Mouse (Mus musculus) embryonic facial prominence, embryonic 13.5 days (tissue): Measurements from ENCODE around the gene Sbk2. TPM values are rescaled to one million over a fixed set of nuclear protein-coding genes. Genes with fewer than 3 reads are reported as not detected.

Experiments used
- ATAC-seq: fragments of 200-750 bp; cut with Nextera tagmentation; 2 replicates; pipeline ENCODE4 v1.8.0; 2017; ENCODE audit warnings: low read depth; ENCODE audit not compliant: insufficient number of reproducible peaks, insufficient read depth, low FRiP score, low TSS enrichment
- H3K27ac ChIP-seq: fragments of 300-500 bp; sonication (generic); 2 replicates; pipeline ENCODE4 v1.5.1; 2015; ENCODE audit warnings: moderate library complexity, mild to moderate bottlenecking, inconsistent platforms
- H3K27me3 ChIP-seq: fragments of 300-500 bp; sonication (generic); 2 replicates; pipeline ENCODE4 v1.6.1; 2015; ENCODE audit warnings: mild to moderate bottlenecking, inconsistent platforms
- H3K36me3 ChIP-seq: fragments of 300-500 bp; sonication (generic); 2 replicates; pipeline ENCODE4 v1.6.1; 2015; ENCODE audit warnings: mild to moderate bottlenecking, inconsistent platforms
- H3K4me1 ChIP-seq: fragments of 300-500 bp; sonication (generic); 2 replicates; pipeline ENCODE4 v1.6.1; 2015; ENCODE audit warnings: inconsistent platforms
- H3K4me2 ChIP-seq: fragments of 300-500 bp; sonication (generic); 2 replicates; pipeline ENCODE4 v1.6.1; 2015; ENCODE audit warnings: moderate library complexity, mild to moderate bottlenecking, inconsistent platforms
- H3K4me3 ChIP-seq: fragments of 300-500 bp; sonication (generic); 2 replicates; pipeline ENCODE4 v1.5.1; 2015; ENCODE audit warnings: mild to moderate bottlenecking, inconsistent platforms
- H3K9ac ChIP-seq: fragments of 300-500 bp; sonication (generic); 2 replicates; pipeline ENCODE4 v1.6.1; 2015; ENCODE audit warnings: mild to moderate bottlenecking, inconsistent platforms
- H3K9me3 ChIP-seq: fragments of 300-500 bp; sonication (generic); 2 replicates; pipeline ENCODE4 v1.6.1; 2016; ENCODE audit warnings: inconsistent platforms
- WGBS: fragments of 180-500 bp; shearing (Covaris S2); methylation state at CpG from one replicate; pipeline ENCODE4 v1.1.7; 2015; ENCODE audit warnings: mixed read lengths; 5-methylcytosine and 5-hydroxymethylcytosine counted together
- polyA plus RNA-seq: library from polyadenylated mRNA; unstranded; fragments of >200 nt; fragmentation: Nextera tagmentation; extraction: Ambion mirVana; gene quantifications from 2 replicates; pipeline ENCODE4 v1.2.1, GENCODE M21; 2015

Gene Sbk2
- polyA plus RNA-seq, 1 experiment from 2014 or later, result not detected

DNA sequence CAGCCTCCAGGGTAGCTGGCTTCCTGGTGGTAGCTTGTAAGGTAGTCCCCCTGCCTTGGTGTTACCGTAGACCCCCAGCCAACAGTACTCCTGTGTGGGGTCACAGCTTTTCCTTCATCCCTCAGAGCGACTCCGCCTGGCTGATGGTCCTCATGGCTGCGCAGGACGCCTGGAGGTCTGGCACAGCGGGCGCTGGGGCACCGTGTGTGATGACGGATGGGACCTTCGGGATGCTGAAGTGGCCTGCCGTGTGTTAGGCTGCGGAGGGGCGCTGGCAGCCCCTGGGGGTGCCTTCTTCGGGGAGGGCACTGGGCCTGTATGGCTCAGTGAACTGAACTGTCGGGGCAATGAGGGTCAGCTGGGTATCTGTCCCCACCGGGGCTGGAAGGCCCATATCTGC lies 37.4 kb downstream of the Sbk2 start:
- Histone ChIP-seq H3K27ac (no peak overlapping the region), H3K4me1 (peaks cover 47% of the 10 kb centered on the region), H3K4me3 (no peak overlapping the region), H3K9me3 (no peaks in the 10 kb centered on the region), H3K36me3 (no peaks in the 10 kb centered on the region), H3K9ac (no peak overlapping the region), H3K27me3 (no peaks in the 10 kb centered on the region), H3K4me2 (no peak overlapping the region)
- 75% methylated on average over 16 of the region's 16 CpGs for WGBS
- no peak for ATAC-seq

DNA sequence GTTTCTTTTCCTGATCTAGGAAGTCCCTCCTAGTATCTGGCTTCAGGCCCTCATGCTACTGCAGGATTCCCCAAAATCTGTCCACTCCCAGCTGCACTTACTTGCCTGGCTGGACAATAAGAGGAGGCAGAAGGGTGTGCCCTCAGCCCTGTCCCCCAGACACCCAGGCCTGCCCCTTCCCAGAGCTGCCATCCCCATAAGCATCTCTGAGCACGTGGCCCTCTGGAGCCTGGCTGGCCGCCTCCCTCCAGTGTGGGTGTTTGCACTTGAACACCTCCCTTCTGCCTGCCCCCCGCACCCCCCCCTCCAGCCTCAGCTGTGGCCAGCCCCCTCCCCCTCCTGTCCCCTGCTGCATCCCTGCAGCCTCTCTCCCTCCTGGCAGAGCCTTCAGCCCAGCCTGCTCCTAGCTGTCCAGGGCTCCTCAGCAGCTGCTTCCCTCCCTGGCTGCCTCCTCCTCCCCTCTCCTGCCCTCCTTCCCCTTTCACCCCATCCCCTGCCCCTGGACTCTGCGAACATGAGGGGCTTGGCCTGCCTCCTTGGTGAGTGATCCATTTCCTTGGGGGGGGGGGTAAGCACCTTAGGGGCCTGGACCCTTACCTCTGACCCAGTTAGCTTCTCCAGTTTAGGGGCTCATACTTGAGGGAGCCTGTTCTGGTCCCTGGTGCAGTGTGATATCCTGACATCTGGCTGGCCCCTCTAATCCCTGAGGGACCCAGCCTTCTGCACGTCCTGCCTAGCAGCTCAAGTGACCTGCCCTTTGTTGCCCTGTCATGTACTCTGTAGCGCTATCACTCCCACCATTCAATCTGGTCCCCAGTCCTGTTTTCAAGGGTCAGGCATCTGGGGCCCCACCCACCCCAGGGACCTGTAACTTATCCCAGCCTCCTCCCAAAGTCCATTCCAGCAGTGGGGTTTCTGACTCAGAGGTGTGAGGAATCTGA lies 38.5 kb downstream of the Sbk2 start, which contains the start of gene Ssc5d:
Gene Ssc5d (plus strand): TSS at position 345 of the 941 bp plus-strand sequence.
- WGBS, result 9% methylated on average over 6 of the region's 6 CpGs
- Histone ChIP-seq H3K4me2 (peak within 1 kb of the TSS; percentile 80), H3K27ac (peak within 1 kb of the TSS; percentile 90), H3K9me3 (no peaks in the 10 kb centered on the region), H3K27me3 (no peaks in the 10 kb centered on the region), H3K4me1 (peaks cover 56% of the 10 kb centered on the region), H3K36me3 (peaks cover 7% of the 10 kb centered on the region), H3K9ac (peak within 1 kb of the TSS; percentile 72), H3K4me3 (no peak within 1 kb of the TSS)
- no peak for ATAC-seq

DNA sequence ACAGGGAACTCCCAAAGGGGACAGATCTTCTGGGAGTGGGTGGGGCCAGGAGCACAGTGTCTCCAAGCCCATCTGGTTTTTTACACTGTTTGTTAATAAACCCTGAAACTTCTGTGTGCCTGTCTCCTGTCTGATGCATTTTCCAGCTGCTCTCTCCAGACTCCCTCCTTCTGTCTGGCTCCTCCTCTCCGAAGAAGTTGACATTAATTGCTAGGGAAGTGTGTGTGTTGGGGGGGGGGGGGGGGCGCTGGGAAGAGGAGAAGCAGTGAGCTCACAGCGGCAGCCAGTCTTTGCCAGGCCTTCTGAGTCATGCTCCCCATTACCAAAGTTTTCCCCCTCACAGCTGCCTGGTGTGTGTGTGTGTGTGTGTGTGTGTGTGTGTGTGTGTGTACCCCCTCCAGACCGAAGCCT lies 39.3 kb downstream of the Sbk2 start:
- no peak; the same call in 1 of the 2 replicates for ATAC-seq
- Histone ChIP-seq H3K36me3 (peaks cover 15% of the 10 kb centered on the region), H3K9ac (peak overlapping the region; percentile 72), H3K9me3 (no peaks in the 10 kb centered on the region), H3K4me1 (peaks cover 56% of the 10 kb centered on the region), H3K27ac (peak overlapping the region; percentile 90), H3K4me2 (peak overlapping the region; percentile 80), H3K4me3 (no peak overlapping the region), H3K27me3 (no peaks in the 10 kb centered on the region)
- 8% methylated on average over 2 of the region's 4 CpGs for WGBS

DNA sequence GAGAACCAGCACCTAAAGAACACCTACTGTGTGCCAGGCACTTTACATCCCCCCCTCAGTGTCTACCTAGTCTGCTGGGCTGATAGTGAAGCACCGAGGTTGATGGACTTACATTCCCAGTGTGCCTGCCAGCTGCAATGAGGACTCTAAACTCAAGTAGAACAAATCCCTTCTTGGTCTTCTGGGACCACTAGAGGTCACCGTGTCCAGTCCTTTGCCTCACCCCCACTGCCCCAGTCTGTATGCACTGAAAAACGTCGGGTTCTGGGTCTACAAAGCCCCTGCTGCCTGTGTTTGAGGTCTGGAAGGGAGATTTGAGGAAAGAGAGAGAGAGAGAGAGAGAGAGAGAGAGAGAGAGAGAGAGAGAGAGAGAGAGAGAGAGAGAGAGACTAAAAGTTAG lies 39.7 kb downstream of the Sbk2 start:
- 4% methylated on average over 4 of the region's 4 CpGs for WGBS
- peaks cover 19% of the 10 kb centered on the region for H3K36me3 ChIP-seq
- peak overlapping the region; percentile 41; the same call in 1 of the 2 replicates for H3K4me3 ChIP-seq
- H3K27me3 ChIP-seq, result no peaks in the 10 kb centered on the region
- peaks cover 56% of the 10 kb centered on the region for H3K4me1 ChIP-seq
- H3K9ac ChIP-seq, result peak overlapping the region; percentile 72
- H3K27ac ChIP-seq, result peak overlapping the region; percentile 90
- no peak for ATAC-seq
- peak overlapping the region; percentile 80 for H3K4me2 ChIP-seq
- H3K9me3 ChIP-seq, result no peaks in the 10 kb centered on the region

DNA sequence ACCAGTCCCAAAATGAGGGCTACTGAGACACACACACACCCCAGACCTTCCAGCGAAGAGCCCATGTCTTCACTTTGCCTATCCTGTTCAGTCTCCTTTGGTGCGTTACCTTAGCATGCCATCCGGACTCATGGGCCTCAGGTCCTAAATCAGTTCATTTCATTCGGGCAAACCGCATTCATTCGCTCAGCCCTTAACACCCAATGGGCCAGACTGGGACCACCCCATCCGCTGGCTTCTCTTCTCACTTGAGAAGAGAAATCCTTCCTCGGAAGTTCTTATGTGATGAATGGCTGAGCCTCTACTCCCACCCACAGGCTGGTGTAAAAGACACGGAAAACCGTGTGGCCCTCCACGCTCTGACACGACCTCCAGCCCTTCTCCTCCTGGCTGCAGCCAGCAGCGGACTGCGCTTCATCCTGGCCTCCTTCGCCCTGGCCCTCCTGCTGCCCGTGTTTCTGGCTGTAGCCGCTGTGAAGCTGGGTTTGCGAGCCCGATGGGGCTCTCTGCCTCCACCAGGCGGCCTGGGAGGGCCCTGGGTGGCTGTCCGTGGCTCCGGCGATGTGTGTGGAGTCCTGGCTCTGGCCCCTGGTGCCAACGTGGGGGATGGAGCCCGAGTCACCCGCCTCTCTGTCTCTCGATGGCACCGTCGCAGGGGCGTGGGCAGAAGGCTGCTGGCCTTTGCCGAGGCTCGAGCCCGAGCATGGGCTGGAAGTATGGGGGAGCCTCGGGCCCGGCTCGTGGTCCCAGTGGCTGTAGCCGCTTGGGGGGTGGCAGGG lies 40.4 kb downstream of the Sbk2 start:
- H3K9ac ChIP-seq, result peak overlapping the region; percentile 72
- H3K27ac ChIP-seq, result peak overlapping the region; percentile 90
- peaks cover 26% of the 10 kb centered on the region for H3K36me3 ChIP-seq
- WGBS, result 5% methylated on average over 37 of the region's 37 CpGs
- peaks cover 56% of the 10 kb centered on the region for H3K4me1 ChIP-seq
- H3K4me3 ChIP-seq, result peak overlapping the region; percentile 41
- peak overlapping the region; percentile 80 for H3K4me2 ChIP-seq
- no peaks in the 10 kb centered on the region for H3K9me3 ChIP-seq
- H3K27me3 ChIP-seq, result no peaks in the 10 kb centered on the region
- ATAC-seq, result 0 out of 2 replicates have a peak, but pooled peaks have one; percentile 4

DNA sequence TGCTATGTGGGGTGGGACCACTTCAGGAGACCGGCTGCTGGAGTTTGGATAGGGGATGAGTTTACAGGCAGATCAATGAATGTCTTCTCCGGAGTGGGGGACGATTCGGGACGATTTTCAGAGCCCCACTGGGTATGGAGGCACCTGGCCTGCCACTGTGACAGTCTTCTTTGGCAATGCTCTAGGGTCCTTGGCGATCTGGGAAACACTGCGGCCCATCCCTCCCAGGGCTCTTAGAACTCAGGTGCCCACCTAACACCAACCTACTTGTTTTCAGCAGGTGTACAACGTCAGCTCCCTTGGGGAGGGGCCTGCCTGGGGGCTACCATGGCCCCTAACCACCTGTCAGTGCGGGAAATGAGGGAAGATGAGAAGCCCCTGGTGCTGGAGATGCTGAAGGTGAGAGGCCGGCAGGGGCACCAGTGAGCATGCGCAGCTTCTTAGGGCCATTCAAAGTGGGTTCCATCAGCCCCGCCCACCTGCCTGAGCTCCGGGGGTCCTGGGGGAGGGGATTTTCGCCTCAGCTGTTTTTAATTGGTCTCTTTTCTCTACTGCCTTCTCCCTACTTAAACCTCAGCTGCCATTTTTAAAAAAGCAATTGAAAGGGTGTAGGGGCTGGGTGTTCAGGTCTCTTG lies 41.2 kb downstream of the Sbk2 start:
- 0% methylated on average over 14 of the region's 14 CpGs for WGBS
- Histone ChIP-seq H3K4me3 (peak overlapping the region; percentile 41), H3K4me1 (peaks cover 56% of the 10 kb centered on the region), H3K9me3 (no peaks in the 10 kb centered on the region), H3K9ac (peak overlapping the region; percentile 58), H3K27ac (peak overlapping the region; percentile 90), H3K36me3 (peaks cover 34% of the 10 kb centered on the region), H3K27me3 (no peaks in the 10 kb centered on the region), H3K4me2 (peak overlapping the region; percentile 80)
- no peak for ATAC-seq

DNA sequence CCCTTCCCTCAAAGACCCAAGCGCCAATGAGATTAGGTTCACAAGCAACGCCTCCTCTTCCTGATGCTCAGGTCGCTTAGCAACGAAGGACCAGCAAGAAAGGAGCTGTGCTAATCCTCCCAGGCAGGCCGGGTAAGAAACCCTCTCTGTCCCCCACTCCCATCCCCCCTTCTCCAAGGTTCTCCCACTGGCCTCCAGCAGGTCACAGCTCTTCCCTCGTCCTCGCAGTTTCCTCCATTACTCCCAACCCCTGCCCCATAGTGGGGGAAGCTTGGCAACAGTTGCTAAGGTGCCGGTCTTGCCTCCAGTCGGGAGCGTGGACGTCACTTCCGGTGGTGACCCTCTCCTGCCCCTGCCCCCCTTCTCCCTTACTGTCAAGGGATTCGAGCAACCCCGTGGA lies 41.7 kb downstream of the Sbk2 start:
- H3K9me3 ChIP-seq, result no peaks in the 10 kb centered on the region
- H3K27me3 ChIP-seq, result no peaks in the 10 kb centered on the region
- H3K36me3 ChIP-seq, result peaks cover 39% of the 10 kb centered on the region
- H3K4me2 ChIP-seq, result peak overlapping the region; percentile 80
- H3K4me1 ChIP-seq, result peaks cover 56% of the 10 kb centered on the region
- H3K9ac ChIP-seq, result peak overlapping the region; percentile 58
- peak overlapping the region; percentile 90 for H3K27ac ChIP-seq
- H3K4me3 ChIP-seq, result peak overlapping the region; percentile 41
- under 1% methylated on average over 14 of the region's 14 CpGs for WGBS
- peak; percentile 33; the same call in 1 of the 2 replicates for ATAC-seq

DNA sequence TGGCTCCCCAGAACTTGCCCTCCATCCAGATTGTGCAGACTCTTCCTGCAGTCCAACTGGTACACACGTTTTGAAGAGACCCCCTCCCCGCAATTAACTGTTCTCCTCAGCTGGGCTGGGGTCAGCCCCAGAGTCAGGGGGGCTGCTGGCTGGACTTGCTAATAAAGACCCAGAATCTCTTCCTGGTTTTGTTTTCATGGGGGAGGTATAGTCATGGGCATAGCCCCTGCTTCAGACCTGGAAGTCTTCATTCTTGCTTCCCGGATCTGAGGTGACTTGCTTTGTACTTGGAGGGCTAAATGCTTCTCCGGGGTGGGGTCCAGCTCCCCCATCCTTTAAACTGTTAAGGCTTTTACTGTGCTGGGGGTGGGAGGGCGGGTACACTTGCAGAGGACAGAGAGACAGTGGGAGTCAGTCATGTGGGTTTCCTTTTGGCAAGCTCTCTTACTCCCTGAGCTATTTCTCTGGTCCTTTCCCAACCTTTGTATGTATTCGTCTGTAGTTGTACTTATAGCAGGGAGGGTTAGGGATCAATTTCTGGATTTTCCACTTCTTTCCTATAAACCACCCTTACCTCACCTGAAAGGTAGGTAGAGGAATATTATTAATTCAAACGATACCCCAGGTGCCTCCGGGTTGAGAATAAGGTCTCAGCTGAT lies 42.3 kb downstream of the Sbk2 start, which contains the start of gene Nat14:
Gene Nat14 (plus strand): TSS at position 205 of the 659 bp plus-strand sequence.
- H3K27me3 ChIP-seq, result no peaks in the 10 kb centered on the region
- H3K4me2 ChIP-seq, result peak within 1 kb of the TSS; percentile 80
- peak within 1 kb of the TSS; percentile 90 for H3K27ac ChIP-seq
- ATAC-seq, result no peak
- H3K4me1 ChIP-seq, result peaks cover 57% of the 10 kb centered on the region
- H3K9me3 ChIP-seq, result no peaks in the 10 kb centered on the region
- peak within 1 kb of the TSS; percentile 58 for H3K9ac ChIP-seq
- WGBS, result 33% methylated on average over 8 of the region's 8 CpGs
- peaks cover 43% of the 10 kb centered on the region for H3K36me3 ChIP-seq
- peak within 1 kb of the TSS; percentile 41 for H3K4me3 ChIP-seq

DNA sequence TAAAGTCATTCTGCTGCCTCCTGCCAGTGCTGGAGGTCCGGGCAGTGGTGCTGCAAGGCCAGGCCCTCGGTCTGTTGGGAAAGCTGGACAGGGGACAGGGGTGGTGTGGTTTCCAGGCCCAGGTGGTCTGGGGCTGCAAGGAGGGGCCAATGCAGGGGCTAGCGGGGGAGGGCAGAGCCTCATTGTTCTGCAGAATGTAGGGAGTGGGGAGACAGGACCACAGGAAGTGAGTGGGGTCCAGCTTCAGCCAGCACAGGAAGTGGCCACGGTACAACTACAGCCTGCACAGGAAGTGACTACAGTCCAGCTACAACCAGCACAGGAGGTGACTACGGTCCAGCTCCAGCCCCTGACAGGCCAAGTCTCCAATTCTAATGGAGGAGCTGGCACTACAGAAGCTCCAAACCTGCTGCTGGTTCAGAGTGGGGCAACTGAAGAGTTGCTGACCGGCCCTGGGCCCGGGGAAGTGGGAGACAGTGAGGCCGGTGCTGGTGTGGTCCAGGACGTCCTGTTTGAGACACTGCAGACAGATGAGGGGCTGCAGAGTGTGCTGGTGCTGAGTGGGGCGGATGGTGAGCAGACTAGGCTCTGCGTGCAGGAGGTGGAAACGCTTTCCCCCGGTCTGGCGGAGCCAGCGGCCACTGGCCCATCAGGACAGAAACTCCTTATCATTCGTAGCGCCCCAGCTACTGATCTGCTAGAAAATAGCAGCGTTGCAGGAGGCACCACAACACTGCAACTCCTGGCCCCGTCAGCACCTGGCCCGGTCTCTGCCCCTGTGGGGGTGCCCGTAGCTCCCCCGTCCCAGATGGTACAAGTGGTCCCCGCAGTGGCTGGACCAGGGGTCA lies 43.0 kb downstream of the Sbk2 start:
- H3K9ac ChIP-seq, result peak overlapping the region; percentile 36
- no peaks in the 10 kb centered on the region for H3K27me3 ChIP-seq
- H3K4me2 ChIP-seq, result no peak overlapping the region
- peak overlapping the region; percentile 69 for H3K27ac ChIP-seq
- no peaks in the 10 kb centered on the region for H3K9me3 ChIP-seq
- peaks cover 43% of the 10 kb centered on the region for H3K36me3 ChIP-seq
- ATAC-seq, result no peak
- H3K4me3 ChIP-seq, result no peak overlapping the region
- WGBS, result 63% methylated on average over 23 of the region's 23 CpGs
- H3K4me1 ChIP-seq, result peaks cover 60% of the 10 kb centered on the region

DNA sequence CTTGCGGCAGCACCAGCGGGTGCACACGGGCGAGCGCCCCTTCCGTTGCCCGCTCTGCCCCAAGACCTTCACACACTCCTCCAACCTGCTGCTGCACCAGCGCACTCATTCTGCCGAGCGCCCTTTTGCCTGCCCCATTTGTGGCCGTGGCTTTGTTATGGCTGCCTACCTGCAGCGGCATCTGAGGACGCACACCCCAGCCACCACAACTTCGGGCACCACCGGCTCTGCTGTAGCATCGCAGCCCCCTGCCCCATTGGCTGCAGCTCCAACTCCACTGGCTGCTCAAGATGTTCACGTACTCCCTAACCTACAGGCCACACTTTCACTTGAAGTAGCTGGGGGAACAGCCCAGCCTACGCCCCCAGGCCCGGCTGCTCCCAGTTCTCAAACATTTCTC lies 43.7 kb downstream of the Sbk2 start:
- Histone ChIP-seq H3K4me3 (no peak overlapping the region), H3K9ac (no peak overlapping the region), H3K27me3 (no peaks in the 10 kb centered on the region), H3K4me2 (no peak overlapping the region), H3K27ac (no peak overlapping the region), H3K4me1 (peaks cover 56% of the 10 kb centered on the region), H3K36me3 (peaks cover 43% of the 10 kb centered on the region), H3K9me3 (no peaks in the 10 kb centered on the region)
- WGBS, result 93% methylated on average over 19 of the region's 19 CpGs
- ATAC-seq, result no peak
